Mouse (Mus musculus) midbrain, embryonic 13.5 days (tissue): Measurements from ENCODE around the gene Bphl. TPM values are rescaled to one million over a fixed set of nuclear protein-coding genes. Genes with fewer than 3 reads are reported as not detected.
"Not testable (repeated sequence)": the region's sequence is repeated elsewhere in the genome, so short reads cannot be mapped to it uniquely, and the experiment has no call there.

ENCODE experiments used
- ATAC-seq: fragments of 200-750 bp; cut with Nextera tagmentation; 2 replicates; pipeline ENCODE4 v1.8.0; 2017; ENCODE audit warnings: mild to moderate bottlenecking, moderate TSS enrichment, moderate library complexity
- H3K27ac ChIP-seq: fragments of 300-500 bp; sonication (generic); 2 replicates; pipeline ENCODE4 v1.5.1; 2015; ENCODE audit warnings: inconsistent platforms, mild to moderate bottlenecking, moderate library complexity
- H3K27me3 ChIP-seq: fragments of 300-500 bp; sonication (generic); 2 replicates; pipeline ENCODE4 v1.6.1; 2015; ENCODE audit warnings: mild to moderate bottlenecking, inconsistent platforms
- H3K36me3 ChIP-seq: fragments of 300-500 bp; sonication (generic); 2 replicates; pipeline ENCODE4 v1.6.1; 2015; ENCODE audit warnings: mild to moderate bottlenecking, inconsistent platforms
- H3K4me1 ChIP-seq: fragments of 300-500 bp; sonication (generic); replicated peaks from 2 replicates; pipeline ENCODE4 v1.6.1; 2015; ENCODE audit warnings: inconsistent platforms
- H3K4me2 ChIP-seq: fragments of 300-500 bp; sonication (generic); replicated peaks from 2 replicates; pipeline ENCODE4 v1.6.1; 2015; ENCODE audit warnings: moderate library complexity, mild to moderate bottlenecking, inconsistent platforms
- H3K4me3 ChIP-seq: fragments of 300-500 bp; sonication (generic); replicated peaks from 2 replicates; pipeline ENCODE4 v1.5.1; 2015; ENCODE audit warnings: mild to moderate bottlenecking, inconsistent platforms
- H3K9ac ChIP-seq: fragments of 300-500 bp; sonication (generic); replicated peaks from 2 replicates; pipeline ENCODE4 v1.6.1; 2015; ENCODE audit warnings: mild to moderate bottlenecking, inconsistent platforms
- H3K9me3 ChIP-seq: fragments of 300-500 bp; sonication (generic); 2 replicates; pipeline ENCODE4 v1.6.1; 2016; ENCODE audit warnings: mild to moderate bottlenecking, inconsistent platforms
- WGBS: fragments of 180-500 bp; shearing (Covaris S2); methylation state at CpG from one replicate; pipeline ENCODE4 v1.1.7; 2015; 5-methylcytosine and 5-hydroxymethylcytosine counted together
- polyA plus RNA-seq: library from polyadenylated mRNA; unstranded; fragments of >200 nt; fragmentation: Nextera tagmentation; extraction: Ambion mirVana; gene quantifications from 2 replicates; pipeline ENCODE4 v1.2.1, GENCODE M21; 2015

Gene Bphl
- polyA plus RNA-seq, 1 experiment from 2014 or later: 36.8 TPM

DNA sequence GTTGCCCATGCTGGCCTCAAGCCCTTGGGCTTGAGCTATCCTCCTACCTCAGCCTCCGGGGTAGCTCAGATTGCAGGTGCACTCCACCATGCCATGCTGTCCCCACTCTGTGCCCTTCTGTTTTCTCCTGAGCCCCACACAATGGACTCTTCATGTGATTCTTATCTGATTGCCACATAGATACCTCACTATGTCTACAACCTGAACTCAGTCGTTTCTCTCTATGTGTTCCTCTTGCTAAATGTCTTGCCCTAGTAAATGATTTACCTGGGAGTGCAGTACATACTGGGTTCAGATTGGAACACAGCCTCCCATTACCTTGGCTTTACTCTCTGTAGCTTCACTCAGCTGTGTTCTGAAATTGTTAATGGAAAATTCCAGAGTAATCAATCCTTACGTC is 17.6 kb downstream of the Bphl start:
- H3K27ac ChIP-seq: no peak overlapping the region
- H3K4me1 ChIP-seq: no peaks in the 10 kb centered on the region
- no peak for ATAC-seq
- H3K9me3 ChIP-seq: no peaks in the 10 kb centered on the region
- no peak overlapping the region for H3K4me2 ChIP-seq
- H3K27me3 ChIP-seq: no peaks in the 10 kb centered on the region
- peaks cover 50% of the 10 kb centered on the region for H3K36me3 ChIP-seq
- H3K4me3 ChIP-seq: no peak overlapping the region
- WGBS: 90% methylated on average over 3 of the region's 3 CpGs
- H3K9ac ChIP-seq: no peak overlapping the region

DNA sequence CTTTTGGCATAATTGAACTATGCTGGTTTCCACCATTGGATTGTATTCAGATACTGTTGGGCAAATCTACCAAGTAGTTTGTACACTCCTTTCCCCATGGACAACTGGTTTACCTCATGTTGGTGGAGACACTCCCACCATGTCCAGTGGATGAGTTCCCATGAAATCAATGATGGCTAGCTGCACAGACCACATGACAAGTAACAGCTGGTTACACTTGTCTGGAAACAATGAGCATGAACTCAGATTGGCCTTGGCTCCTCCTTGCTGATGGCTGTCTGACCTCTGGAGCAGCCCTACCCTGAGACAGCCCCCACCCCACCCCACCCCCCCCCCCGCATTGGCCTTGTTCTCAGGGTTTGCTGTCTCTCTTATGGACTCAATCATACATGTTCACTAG is 19.9 kb downstream of the Bphl start:
- WGBS: 80% methylated on average over 1 of the region's 1 CpGs
- Histone ChIP-seq H3K27me3 (no peaks in the 10 kb centered on the region), H3K4me3 (no peak overlapping the region), H3K4me2 (no peak overlapping the region), H3K4me1 (no peaks in the 10 kb centered on the region), H3K36me3 (peaks cover 40% of the 10 kb centered on the region), H3K27ac (no peak overlapping the region), H3K9ac (no peak overlapping the region), H3K9me3 (no peaks in the 10 kb centered on the region)
- ATAC-seq: no peak

DNA sequence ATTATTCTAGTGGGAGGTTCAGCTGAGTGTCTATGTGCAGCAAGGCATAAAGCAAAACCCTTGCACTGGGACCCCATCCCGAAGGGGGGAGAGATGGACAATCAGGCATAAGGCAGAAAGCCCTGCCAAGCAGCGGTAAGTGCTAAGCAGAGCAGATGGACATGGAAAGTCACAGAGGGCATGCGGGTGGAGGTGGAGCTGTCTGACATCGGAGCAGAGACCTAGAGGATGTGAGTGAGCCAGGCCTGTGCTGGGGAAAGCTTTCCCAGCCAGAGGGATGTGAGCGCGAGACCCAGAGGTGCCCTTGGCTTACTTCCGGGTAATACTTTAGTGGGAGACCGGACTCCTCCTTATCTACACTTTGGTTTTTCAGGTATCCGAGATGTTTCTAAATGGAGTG is 22.7 kb downstream of the Bphl start:
- Histone ChIP-seq H3K4me1 (no peaks in the 10 kb centered on the region), H3K4me2 (no peak overlapping the region), H3K27ac (no peak overlapping the region), H3K9ac (no peak overlapping the region), H3K27me3 (no peaks in the 10 kb centered on the region), H3K4me3 (no peak overlapping the region), H3K9me3 (no peaks in the 10 kb centered on the region), H3K36me3 (peaks cover 38% of the 10 kb centered on the region)
- 93% methylated on average over 9 of the region's 9 CpGs for WGBS
- ATAC-seq: no peak

DNA sequence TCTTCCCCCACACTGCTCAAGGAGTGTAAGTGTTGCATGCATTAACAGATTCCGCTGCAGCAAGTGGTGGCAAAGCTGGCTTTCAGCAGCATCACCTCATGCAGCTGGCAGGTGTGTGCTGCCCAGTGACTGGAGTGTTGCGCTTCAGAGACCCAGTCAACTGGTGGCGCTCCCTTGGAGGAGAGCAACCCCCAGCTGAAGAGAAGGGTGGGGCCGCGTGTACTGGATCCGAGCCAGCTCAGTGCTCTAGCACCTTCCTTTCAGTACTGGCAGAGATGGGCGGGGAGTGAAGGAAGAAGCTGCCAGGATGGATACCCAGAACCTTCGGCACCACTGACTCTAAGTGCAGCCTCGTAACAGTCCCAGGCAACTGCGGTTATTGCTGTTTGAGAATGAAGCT is 25.1 kb downstream of the Bphl start:
- H3K27ac ChIP-seq: no peak overlapping the region
- no peak overlapping the region for H3K9ac ChIP-seq
- no peaks in the 10 kb centered on the region for H3K27me3 ChIP-seq
- H3K9me3 ChIP-seq: no peaks in the 10 kb centered on the region
- no peak overlapping the region for H3K4me2 ChIP-seq
- ATAC-seq: no peak
- 95% methylated on average over 10 of the region's 10 CpGs for WGBS
- H3K4me1 ChIP-seq: 0 out of 2 replicates have a peak, but pooled peaks cover 3% of the 10 kb centered on the region
- peaks cover 28% of the 10 kb centered on the region for H3K36me3 ChIP-seq
- no peak overlapping the region for H3K4me3 ChIP-seq

DNA sequence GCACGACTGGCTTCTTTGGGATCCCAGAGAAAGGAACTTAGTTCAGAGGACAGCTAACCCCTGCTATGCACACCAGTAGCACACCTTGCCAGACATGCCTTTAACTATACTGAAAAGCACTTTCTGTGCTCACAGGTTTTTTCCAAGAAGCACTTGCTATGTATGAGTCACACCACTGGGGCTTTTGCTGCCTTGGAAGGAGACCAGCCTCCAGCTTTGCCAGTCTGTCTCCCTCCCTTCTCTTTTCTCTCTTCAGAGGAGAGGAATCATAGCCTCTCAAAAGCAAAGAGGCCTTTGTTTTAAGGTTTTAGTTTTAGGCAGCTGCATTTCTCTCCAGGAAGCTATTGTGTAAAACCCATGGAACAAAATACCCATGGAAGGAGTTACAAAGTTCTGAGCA is 29.0 kb downstream of the Bphl start:
- Histone ChIP-seq H3K4me1 (peaks cover 15% of the 10 kb centered on the region; the same call in 1 of the 2 replicates), H3K4me3 (no peak overlapping the region), H3K4me2 (no peak overlapping the region), H3K9ac (no peak overlapping the region), H3K36me3 (peaks cover 11% of the 10 kb centered on the region; the same call in 1 of the 2 replicates), H3K27me3 (no peaks in the 10 kb centered on the region), H3K27ac (no peak overlapping the region), H3K9me3 (no peaks in the 10 kb centered on the region)
- 30% methylated on average over 1 of the region's 1 CpGs for WGBS
- ATAC-seq: no peak

DNA sequence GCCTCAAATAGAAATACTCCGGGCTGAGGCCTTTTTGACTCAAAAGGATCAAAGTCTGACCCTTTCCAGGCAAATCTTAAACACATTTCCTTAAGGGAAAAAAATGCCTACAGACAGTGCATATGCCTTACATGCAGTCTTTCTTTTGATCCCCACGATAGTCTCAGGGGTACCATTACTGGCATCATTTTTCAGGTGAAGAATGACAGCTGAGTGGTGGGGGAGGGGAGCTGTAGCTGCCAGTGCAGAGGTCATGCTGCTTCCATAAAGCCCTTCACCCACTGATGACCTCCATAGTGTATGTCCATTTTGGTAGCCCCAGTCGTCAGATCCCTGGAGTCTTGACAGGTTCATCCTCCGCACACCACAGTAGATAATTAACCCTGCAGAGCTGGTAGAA is 32.9 kb downstream of the Bphl start:
- Histone ChIP-seq H3K27ac (no peak overlapping the region), H3K4me1 (peaks cover 38% of the 10 kb centered on the region), H3K27me3 (no peaks in the 10 kb centered on the region), H3K36me3 (peaks cover 11% of the 10 kb centered on the region), H3K4me3 (no peak overlapping the region), H3K4me2 (no peak overlapping the region), H3K9me3 (no peaks in the 10 kb centered on the region), H3K9ac (no peak overlapping the region)
- WGBS: 69% methylated on average over 4 of the region's 4 CpGs
- ATAC-seq: no peak

DNA sequence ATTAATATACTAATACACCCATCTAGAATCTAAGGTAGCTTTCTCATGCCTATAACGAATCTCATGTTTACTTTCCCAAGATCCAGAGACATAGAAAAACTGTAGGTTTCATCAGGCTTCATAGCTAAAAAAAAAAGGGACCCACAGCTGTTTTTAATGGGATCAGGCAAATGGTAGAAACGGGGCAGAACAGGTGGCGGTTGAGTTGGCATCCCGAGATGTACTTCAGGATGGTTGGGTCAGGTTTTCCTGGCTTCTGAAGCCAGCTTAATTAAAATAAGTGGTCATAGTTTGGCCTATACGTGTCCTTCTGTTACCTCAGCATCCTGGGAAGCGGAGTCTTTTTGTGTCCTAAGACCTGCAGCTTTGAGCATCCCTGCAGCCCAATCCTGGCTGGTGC is 34.4 kb downstream of the Bphl start:
- WGBS: 87% methylated on average over 6 of the region's 6 CpGs
- H3K27me3 ChIP-seq: no peaks in the 10 kb centered on the region
- H3K9ac ChIP-seq: no peak overlapping the region
- H3K36me3 ChIP-seq: peaks cover 19% of the 10 kb centered on the region
- ATAC-seq: no peak
- H3K27ac ChIP-seq: no peak overlapping the region
- no peak overlapping the region for H3K4me2 ChIP-seq
- H3K4me1 ChIP-seq: peaks cover 50% of the 10 kb centered on the region
- no peak overlapping the region for H3K4me3 ChIP-seq
- no peaks in the 10 kb centered on the region for H3K9me3 ChIP-seq

DNA sequence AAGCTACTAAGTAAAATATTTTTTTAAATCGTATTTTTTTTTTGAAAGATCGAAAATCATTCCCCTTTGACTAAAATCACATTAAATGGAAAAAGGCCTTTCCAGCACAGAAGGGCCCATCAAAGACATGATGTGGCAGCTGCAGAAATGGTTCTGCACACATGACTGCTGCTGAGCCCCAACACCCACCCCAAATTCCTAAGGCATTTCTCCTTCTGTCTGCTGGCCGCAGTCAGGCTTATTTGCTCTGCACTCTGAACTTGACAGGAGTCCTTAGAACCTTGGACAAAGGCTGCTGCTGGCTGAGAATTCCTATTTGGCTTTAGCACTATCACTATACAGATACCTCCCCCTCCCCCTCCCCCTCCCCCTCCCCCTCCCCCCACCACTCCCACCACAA is 35.5 kb downstream of the Bphl start:
- Histone ChIP-seq H3K4me2 (no peak overlapping the region), H3K4me1 (peaks cover 54% of the 10 kb centered on the region), H3K4me3 (no peak overlapping the region), H3K27me3 (no peaks in the 10 kb centered on the region), H3K36me3 (peaks cover 19% of the 10 kb centered on the region), H3K9ac (no peak overlapping the region), H3K9me3 (no peaks in the 10 kb centered on the region), H3K27ac (no peak overlapping the region)
- 41% methylated on average over 3 of the region's 3 CpGs for WGBS
- no peak for ATAC-seq

DNA sequence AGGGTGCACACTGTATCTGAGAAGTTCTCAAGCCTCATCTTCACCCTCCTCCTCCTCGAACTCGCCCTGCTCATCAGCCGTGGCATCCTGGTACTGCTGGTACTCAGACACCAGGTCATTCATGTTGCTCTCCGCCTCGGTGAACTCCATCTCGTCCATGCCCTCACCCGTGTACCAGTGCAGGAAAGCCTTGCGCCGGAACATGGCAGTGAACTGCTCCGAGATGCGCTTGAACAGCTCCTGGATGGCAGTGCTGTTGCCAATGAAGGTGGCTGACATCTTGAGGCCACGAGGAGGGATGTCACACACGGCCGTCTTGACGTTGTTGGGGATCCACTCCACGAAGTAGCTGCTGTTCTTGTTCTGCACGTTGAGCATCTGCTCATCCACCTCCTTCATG is 37.0 kb downstream of the Bphl start:
- H3K27ac ChIP-seq, H3K9me3 ChIP-seq, H3K27me3 ChIP-seq, H3K9ac ChIP-seq, H3K4me3 ChIP-seq, H3K4me2 ChIP-seq, ATAC-seq: not testable (repeated sequence)
- Histone ChIP-seq H3K36me3 (peaks cover 19% of the 10 kb centered on the region), H3K4me1 (peaks cover 58% of the 10 kb centered on the region)
- 95% methylated on average over 9 of the region's 17 CpGs for WGBS

DNA sequence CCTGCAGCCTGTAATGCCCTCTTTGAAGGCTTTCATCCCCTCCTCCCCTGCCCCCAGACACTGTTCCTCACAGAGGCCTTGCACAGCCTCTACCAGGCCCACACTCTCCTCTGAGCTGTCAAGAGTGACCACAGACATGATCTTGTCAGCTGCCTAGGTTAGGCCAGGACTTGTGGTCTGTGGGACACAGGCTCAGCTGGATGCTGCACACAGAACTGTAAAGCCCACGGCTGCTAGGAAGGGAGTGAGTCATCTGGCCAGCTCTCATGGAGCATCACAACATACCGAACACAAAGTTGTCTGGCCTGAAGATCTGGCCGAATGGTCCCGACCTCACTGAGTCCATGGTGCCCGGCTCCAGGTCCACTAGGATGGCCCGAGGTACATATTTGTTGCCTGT is 38.5 kb downstream of the Bphl start:
- ATAC-seq: not testable (repeated sequence)

DNA sequence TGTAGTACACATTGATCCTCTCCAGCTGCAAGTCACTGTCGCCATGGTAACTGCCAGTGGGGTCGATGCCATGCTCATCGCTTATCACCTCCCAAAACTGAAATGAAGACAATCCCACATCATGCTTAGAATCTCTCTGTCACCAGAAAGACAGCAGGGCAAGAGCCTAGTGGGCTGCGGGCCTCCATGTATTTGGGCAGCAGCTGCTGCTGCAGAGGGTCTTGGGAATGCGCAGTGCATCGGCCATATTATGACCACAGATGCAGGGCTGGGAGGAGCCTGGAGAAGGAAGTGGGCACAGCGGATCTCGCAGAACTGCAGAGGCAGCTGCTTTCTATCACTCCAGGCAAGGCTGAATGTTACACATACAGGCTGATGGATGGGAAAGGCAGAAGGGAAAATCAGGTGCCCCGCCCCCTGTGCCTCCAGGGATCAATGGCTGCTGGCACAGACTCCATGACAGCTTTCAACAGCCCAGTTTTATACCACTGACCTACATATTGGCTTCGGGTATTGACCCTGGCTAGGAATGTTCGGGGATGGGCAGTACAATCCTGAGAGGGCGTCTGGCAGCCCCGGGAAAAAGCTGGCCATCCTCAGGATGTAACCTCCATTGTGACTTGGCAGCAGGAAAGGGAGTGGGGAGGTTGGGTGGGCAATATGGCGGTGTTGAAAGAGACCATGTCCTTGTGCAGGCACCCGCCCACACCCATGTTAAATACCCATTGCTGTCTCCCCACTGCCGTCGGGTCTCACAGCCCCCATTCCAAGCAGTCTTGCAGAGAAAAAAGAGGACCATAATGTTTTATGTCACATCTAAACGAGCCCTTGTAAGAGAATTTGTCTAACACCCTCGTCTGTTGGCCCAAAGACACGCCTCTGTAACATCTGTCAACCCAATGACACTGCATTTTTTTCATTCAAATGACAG is 39.4 kb downstream of the Bphl start:
- Histone ChIP-seq H3K4me2 (peak overlapping the region; percentile 65), H3K4me3 (peak overlapping the region; percentile 93), H3K4me1 (peaks cover 45% of the 10 kb centered on the region), H3K9me3 (no peaks in the 10 kb centered on the region), H3K27ac (peak overlapping the region; percentile 95), H3K27me3 (no peaks in the 10 kb centered on the region), H3K9ac (peak overlapping the region; percentile 95), H3K36me3 (peaks cover 19% of the 10 kb centered on the region)
- peak; percentile 73 for ATAC-seq
- WGBS: 29% methylated on average over 20 of the region's 20 CpGs

More for the DNA sequence above, 38.5 kb downstream of the Bphl start:
- H3K9me3 ChIP-seq, H3K27me3 ChIP-seq: not testable (repeated sequence)
- Histone ChIP-seq H3K36me3 (peaks cover 19% of the 10 kb centered on the region), H3K4me1 (peaks cover 50% of the 10 kb centered on the region), H3K27ac (peak overlapping the region; percentile 95), H3K4me2 (peak overlapping the region; percentile 65), H3K9ac (peak overlapping the region; percentile 95), H3K4me3 (peak overlapping the region; percentile 93)
- 57% methylated on average over 6 of the region's 6 CpGs for WGBS

DNA sequence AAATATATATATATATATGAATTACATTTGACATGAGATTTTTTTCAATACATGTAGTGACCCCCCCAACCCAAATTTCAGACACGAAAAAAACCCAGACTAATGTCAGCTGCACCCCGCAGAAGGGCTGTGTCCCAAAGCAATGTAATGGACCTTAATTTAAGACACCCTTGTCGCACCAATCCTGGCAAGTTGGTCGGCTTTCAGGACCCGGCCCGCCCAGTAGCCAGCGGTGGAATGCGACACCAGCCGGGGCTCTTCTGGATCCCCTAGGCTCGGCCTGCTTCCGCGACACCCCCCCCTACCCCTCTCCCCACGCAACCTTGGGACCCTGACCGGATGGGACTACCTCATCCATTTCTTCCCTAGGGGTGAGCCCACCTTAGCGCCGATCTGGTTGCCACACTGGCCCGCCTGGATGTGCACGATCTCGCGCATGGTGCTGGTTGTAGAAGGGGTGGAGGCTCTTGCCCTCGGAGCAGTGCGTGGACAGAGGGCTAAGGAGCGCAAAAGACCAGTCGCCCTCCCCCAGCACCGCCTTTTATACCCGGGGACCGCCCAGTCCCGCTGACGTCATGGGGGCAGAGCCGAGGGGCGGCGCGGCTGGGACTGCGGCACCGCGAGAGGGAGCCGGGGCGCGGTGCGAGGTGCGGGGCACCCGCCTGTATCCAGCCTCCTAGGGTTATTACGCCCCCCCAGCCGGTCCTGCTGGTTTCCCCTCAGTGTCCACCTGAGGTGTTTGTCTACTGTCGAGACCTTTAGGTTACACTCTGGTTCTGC is 40.3 kb downstream of the Bphl start, which contains the start of gene Tubb2a:
Gene Tubb2a (minus strand): TSS at position 516 of the 780 bp plus-strand sequence.
- no peaks in the 10 kb centered on the region for H3K9me3 ChIP-seq
- H3K4me3 ChIP-seq: peak within 1 kb of the TSS; percentile 93
- ATAC-seq: peak; percentile 92
- no peaks in the 10 kb centered on the region for H3K27me3 ChIP-seq
- H3K27ac ChIP-seq: peak within 1 kb of the TSS; percentile 95
- H3K4me1 ChIP-seq: peaks cover 40% of the 10 kb centered on the region
- peak within 1 kb of the TSS; percentile 65 for H3K4me2 ChIP-seq
- WGBS: 2% methylated on average over 45 of the region's 45 CpGs
- peak within 1 kb of the TSS; percentile 95 for H3K9ac ChIP-seq
- peaks cover 19% of the 10 kb centered on the region for H3K36me3 ChIP-seq
